Mouse (Mus musculus) myocyte (in vitro differentiated cells): ENCODE measurements around the gene Clp1.

Source experiments
- E2F4 ChIP-seq: IDR thresholded peaks from one replicate; pipeline ENCODE4 v1.6.1; 2011; ENCODE audit warnings: mild to moderate bottlenecking, control low read depth, moderate library complexity; ENCODE audit not compliant: insufficient read depth
- MAX ChIP-seq: IDR thresholded peaks from one replicate; pipeline ENCODE4 v1.6.1; 2011; ENCODE audit warnings: low read depth, mild to moderate bottlenecking, control low read depth
- MYOD1 ChIP-seq, 3 experiments: IDR thresholded peaks; one replicate each; pipeline ENCODE4 v1.6.1; 2011; ENCODE audit warnings: control low read depth in 2 of 3, low read depth in 2 of 3, mild to moderate bottlenecking in 2 of 3, moderate library complexity in 1 of 3; ENCODE audit not compliant: insufficient read length in 2 of 3, control insufficient read depth in 1 of 3
- MYOG ChIP-seq, 3 experiments: IDR thresholded peaks; one replicate each; pipeline ENCODE4 v1.6.1; 2011; ENCODE audit warnings: control low read depth in 2 of 3, low read depth in 2 of 3, mild to moderate bottlenecking in 2 of 3; ENCODE audit not compliant: insufficient read length in 2 of 3, control insufficient read depth in 1 of 3, insufficient read depth in 1 of 3
- POLR2A ChIP-seq: IDR thresholded peaks from one replicate; pipeline ENCODE4 v1.6.1; 2011; ENCODE audit warnings: low read depth, mild to moderate bottlenecking, control low read depth, moderate library complexity; ENCODE audit not compliant: insufficient read length
- POLR2AphosphoS2 ChIP-seq: IDR thresholded peaks from one replicate; pipeline ENCODE4 v1.6.1; 2011; ENCODE audit warnings: low read depth, control low read depth; ENCODE audit not compliant: insufficient read length
- REST ChIP-seq: IDR thresholded peaks from one replicate; pipeline ENCODE4 v1.6.1; 2011; ENCODE audit warnings: mild to moderate bottlenecking, control low read depth, moderate library complexity; ENCODE audit not compliant: insufficient read depth, insufficient read length
- SRF ChIP-seq: IDR thresholded peaks from one replicate; pipeline ENCODE4 v1.6.1; 2011; ENCODE audit warnings: low read depth; ENCODE audit not compliant: control insufficient read depth, insufficient read length
- TCF12 ChIP-seq: IDR thresholded peaks from one replicate; pipeline ENCODE4 v1.6.1; 2011; ENCODE audit warnings: mild to moderate bottlenecking, control low read depth; ENCODE audit not compliant: poor library complexity, insufficient read depth, severe bottlenecking
- USF1 ChIP-seq: IDR thresholded peaks from one replicate; pipeline ENCODE4 v1.6.1; 2011; ENCODE audit warnings: low read depth, mild to moderate bottlenecking, control low read depth, moderate library complexity

DNA sequence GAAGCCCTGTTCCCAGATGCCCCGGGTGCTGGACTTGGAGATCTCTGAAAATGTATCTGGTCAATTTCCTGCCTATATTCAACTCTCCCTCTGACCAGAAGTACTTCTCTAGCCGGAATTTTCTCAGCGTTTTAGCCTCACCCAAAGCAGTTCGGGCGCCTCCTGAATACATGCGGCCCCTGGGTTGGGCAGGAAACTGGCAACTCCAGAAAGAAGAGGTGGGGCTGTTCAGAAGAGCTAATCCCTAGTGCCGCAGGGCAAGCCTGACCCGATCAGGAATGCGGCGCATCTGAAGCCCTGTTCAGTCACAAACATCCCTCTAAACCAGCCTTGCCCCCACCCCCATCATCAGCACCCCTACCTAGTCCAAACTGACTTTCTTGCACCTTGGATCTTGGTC is 17.0 kb upstream of the Clp1 start:
- TF ChIP-seq MYOD1 (IDR thresholded peaks at IDR 0.05; ENCODE audit: control insufficient read depth in 1 of 3, insufficient read length in 2 of 3, low read depth in 2 of 3): no peak
- no peak for TF ChIP-seq POLR2A
- TF ChIP-seq REST: no peak
- TF ChIP-seq USF1: no peak
- TF ChIP-seq E2F4: no peak
- TF ChIP-seq MAX: no peak
- TF ChIP-seq SRF: no peak
- no peak for TF ChIP-seq POLR2AphosphoS2
- TF ChIP-seq TCF12: no peak
- no peak for TF ChIP-seq MYOG (IDR thresholded peaks at IDR 0.05; ENCODE audit: control insufficient read depth in 1 of 3, insufficient read depth in 1 of 3, insufficient read length in 2 of 3, low read depth in 2 of 3)
